Mouse (Mus musculus): ENCODE results near the gene Pou2f3.

DNA sequence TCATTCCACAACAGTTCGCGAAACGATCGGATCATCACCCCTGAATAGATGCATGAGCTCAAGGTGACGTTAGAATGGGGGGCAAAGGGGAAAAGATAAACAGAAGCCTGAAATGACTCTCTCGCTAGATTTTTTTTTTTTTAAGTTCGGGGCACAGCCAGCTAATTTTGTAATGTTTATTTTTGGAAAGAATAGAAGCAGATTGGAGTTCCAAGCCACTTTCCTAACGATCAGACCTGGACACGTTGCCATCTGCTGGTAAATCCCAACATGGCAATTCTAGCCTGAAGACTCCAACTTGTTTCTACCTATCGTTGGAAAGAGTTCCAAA, 103.0 kb downstream of the Pou2f3 start, which contains the start of gene Arhgef12:
- TF ChIP-seq CTCF (IDR thresholded peaks at IDR 0.05; ENCODE audit: insufficient read depth, low read length) (peak; percentile 45), POLR2A (IDR thresholded peaks at IDR 0.05; ENCODE audit: borderline replicate concordance, extremely low read depth, low read depth, low read length) (no peak)
